Mouse (Mus musculus): ENCODE results near the gene Klhdc3. TPM values are rescaled to one million over a fixed set of nuclear protein-coding genes. Genes with fewer than 3 reads are reported as not detected.

The Klhdc3 gene
- total RNA-seq, 2 experiments from 2014 or later, result 152 to 160 TPM

- intact Hi-C loops (cut with DNase I), result loop anchor here (1.0 to 10.0 kb wide), 2 partner anchors 23 to 149 kb away; partner anchors contain the start of gene Srf
- no peak for DNase-seq
Observed at GRCm38 (mm10) chr17:46703971-46704886, 23.5 kb upstream of the Klhdc3 start.

GRCm38 (mm10) chr17:46702506-46702905 lies 21.8 kb upstream of the Klhdc3 start:
- intact Hi-C loops (cut with DNase I), result loop anchor here (10.0 kb wide), 1 partner anchor 148 kb away; the partner anchor contains the start of gene Srf

GRCm38 (mm10) chr17:46702100-46702499 lies 21.4 kb upstream of the Klhdc3 start:
- no peak for DNase-seq
- intact Hi-C loops (cut with DNase I), result loop anchor here (10.0 kb wide), 1 partner anchor 147 kb away; the partner anchor contains the start of gene Srf

More at GRCm38 (mm10) chr17:46702506-46702905, 21.8 kb upstream of the Klhdc3 start:
- DNase-seq, result no peak

- intact Hi-C loops (cut with DNase I), result loop anchor here (10.0 kb wide), 1 partner anchor 147 kb away; the partner anchor contains the start of gene Srf
- DNase-seq, result no peak
Observed at GRCm38 (mm10) chr17:46701489-46701888, 20.8 kb upstream of the Klhdc3 start.

GRCm38 (mm10) chr17:46699912-46700311 lies 19.2 kb upstream of the Klhdc3 start:
- DNase-seq, result no peak
- intact Hi-C loops (cut with DNase I), result loop anchor here (10.0 kb wide), 1 partner anchor 145 kb away; the partner anchor contains the start of gene Srf

- DNase-seq, result no peak
- intact Hi-C loops (cut with DNase I), result no loop called here
Observed at GRCm38 (mm10) chr17:46699245-46699644, 18.5 kb upstream of the Klhdc3 start.

GRCm38 (mm10) chr17:46698515-46698914 lies 17.8 kb upstream of the Klhdc3 start:
- intact Hi-C loops (cut with DNase I), result no loop called here
- no peak for DNase-seq

- intact Hi-C loops (cut with DNase I), result no loop called here
- no peak for DNase-seq
Observed at GRCm38 (mm10) chr17:46694517-46695063, 13.9 kb upstream of the Klhdc3 start.

- DNase-seq, result no peak
- intact Hi-C loops (cut with DNase I), result no loop called here
Observed at GRCm38 (mm10) chr17:46691390-46691789, 10.7 kb upstream of the Klhdc3 start.

GRCm38 (mm10) chr17:46690665-46691064 lies 10.0 kb upstream of the Klhdc3 start:
- intact Hi-C loops (cut with DNase I), result no loop called here
- no peak for DNase-seq

GRCm38 (mm10) chr17:46685913-46686312 lies 5.2 kb upstream of the Klhdc3 start:
- intact Hi-C loops (cut with DNase I), result no loop called here
- DNase-seq, result no peak

- intact Hi-C loops (cut with DNase I), result no loop called here
- no peak for DNase-seq
Observed at GRCm38 (mm10) chr17:46682654-46683389, 2.1 kb upstream of the Klhdc3 start.

- intact Hi-C loops (cut with DNase I), result loop anchor here (1.0 kb wide), 1 partner anchor 22 kb away; no protein-coding TSS in a partner anchor
- peak in 1 of 2 experiments; percentile 40 for DNase-seq
Observed at GRCm38 (mm10) chr17:46681466-46682118, 878 bp upstream of the Klhdc3 start.

- intact Hi-C loops (cut with DNase I), result no loop called here
- peak; percentile 67 to 68 for DNase-seq
Observed at GRCm38 (mm10) chr17:46679843-46680759, 613 bp downstream of the Klhdc3 start.

- intact Hi-C loops (cut with DNase I), result no loop called here
- peak; percentile 52 to 60 for DNase-seq
Observed at GRCm38 (mm10) chr17:46678911-46679310, 1.8 kb downstream of the Klhdc3 start.

GRCm38 (mm10) chr17:46678416-46678815 lies 2.3 kb downstream of the Klhdc3 start, which contains the start of gene Mea1:
Gene Mea1 (plus strand): TSS chr17:46678793.
- DNase-seq, result peak; percentile 45 to 71
- intact Hi-C loops (cut with DNase I), result no loop called here

GRCm38 (mm10) chr17:46674530-46675283 lies 6.0 kb downstream of the Klhdc3 start:
- no peak for DNase-seq
- intact Hi-C loops (cut with DNase I), result loop anchor here (1.0 to 2.0 kb wide), 2 partner anchors 24 to 40 kb away; partner anchors contain the start of gene Cul7

- intact Hi-C loops (cut with DNase I), result loop anchor here (1.0 to 2.0 kb wide), 2 partner anchors 24 to 41 kb away; partner anchors contain the start of gene Cul7
- DNase-seq, result peak; percentile 95 to 97
Observed at GRCm38 (mm10) chr17:46673850-46674529, 6.7 kb downstream of the Klhdc3 start, which contains the start of gene Rrp36. Gene Rrp36 (minus strand): TSS chr17:46674352.

Data from heart, postnatal 10 days (tissue).